Mouse (Mus musculus) stomach, embryonic 15.5 days (tissue): ENCODE data around the gene Slc25a40. TPM values are rescaled to one million over a fixed set of nuclear protein-coding genes. Genes with fewer than 3 reads are reported as not detected.

Source experiments
- polyA plus RNA-seq: library from polyadenylated mRNA; unstranded; fragments of >200 nt; fragmentation: Nextera tagmentation; extraction: Ambion mirVana; gene quantifications from 2 replicates; pipeline ENCODE4 v1.2.1, GENCODE M21; 2015

Slc25a40 gene
- polyA plus RNA-seq, 1 experiment from 2014 or later = 10.6 TPM

Other genes starting within 250 kb of the Slc25a40 start
- 7.1 and 8.0 TPM in 2 replicates for gene Adam22, start 54.7 kb upstream of the Slc25a40 start, polyA plus RNA-seq
- 32.0 and 35.2 TPM in 2 replicates for gene Dbf4, start 134 bp upstream of the Slc25a40 start, polyA plus RNA-seq
- gene Rundc3b, start 200.1 kb downstream of the Slc25a40 start, polyA plus RNA-seq = 3.1 and 3.7 TPM in 2 replicates
- 1.9 and 2.0 TPM in 2 replicates for gene Abcb1a, start 237.2 kb downstream of the Slc25a40 start, polyA plus RNA-seq